Mouse (Mus musculus): Measurements from ENCODE around the gene Olfr324.

The Olfr324 gene

DNA sequence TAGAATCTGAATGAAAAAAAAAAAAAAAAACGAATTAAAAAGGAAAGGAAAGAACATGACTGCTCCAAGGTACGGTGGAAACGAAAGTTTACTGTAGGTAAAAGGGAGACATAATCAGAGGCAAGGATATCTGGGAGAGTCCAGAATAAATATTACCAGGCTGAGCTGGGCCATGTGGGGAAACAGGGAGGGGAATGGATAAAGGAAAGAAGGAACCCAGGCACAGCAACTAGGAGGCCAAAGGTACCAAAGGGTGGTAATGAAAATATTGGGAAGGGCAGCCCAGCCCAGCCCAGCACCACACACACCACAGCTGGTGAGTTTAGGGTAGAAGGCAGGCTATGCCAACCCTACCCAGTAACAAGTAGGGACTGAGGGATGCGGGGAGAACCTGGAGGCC, 40.0 kb downstream of the Olfr324 start:
- DNase-seq (ENCODE audit: low spot score) = no peak

DNA sequence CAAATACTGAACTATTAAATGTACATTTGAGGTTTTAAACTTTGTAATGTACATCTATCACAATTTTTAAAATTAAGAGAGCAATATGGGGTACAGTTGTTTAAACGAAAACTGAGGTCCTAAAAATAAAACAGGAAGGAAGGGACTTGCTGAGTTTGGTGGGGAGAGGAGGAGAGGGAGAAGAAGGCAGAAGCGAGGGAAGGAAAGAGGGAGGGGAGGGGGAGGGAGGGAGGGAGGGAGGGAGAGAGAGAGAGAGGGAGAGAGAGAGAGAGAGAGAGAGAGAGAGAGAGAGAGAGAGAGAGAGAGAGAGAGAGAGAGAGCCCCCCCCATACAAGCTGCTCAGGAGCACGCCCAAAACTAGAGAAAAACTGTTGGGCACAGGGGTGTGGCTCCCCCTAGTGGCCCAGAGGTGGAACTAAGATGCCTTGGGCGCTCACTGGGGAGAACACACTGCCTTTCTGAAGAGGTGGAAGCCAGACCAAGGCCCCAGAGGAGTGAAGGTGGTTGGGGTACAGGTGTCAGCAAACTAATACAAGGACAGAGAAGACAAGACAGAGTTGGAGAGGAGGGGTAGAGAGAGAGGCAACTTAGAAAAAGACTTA, 41.6 kb downstream of the Olfr324 start:
- DNase-seq (ENCODE audit: low spot score) = peak; percentile 41

DNA sequence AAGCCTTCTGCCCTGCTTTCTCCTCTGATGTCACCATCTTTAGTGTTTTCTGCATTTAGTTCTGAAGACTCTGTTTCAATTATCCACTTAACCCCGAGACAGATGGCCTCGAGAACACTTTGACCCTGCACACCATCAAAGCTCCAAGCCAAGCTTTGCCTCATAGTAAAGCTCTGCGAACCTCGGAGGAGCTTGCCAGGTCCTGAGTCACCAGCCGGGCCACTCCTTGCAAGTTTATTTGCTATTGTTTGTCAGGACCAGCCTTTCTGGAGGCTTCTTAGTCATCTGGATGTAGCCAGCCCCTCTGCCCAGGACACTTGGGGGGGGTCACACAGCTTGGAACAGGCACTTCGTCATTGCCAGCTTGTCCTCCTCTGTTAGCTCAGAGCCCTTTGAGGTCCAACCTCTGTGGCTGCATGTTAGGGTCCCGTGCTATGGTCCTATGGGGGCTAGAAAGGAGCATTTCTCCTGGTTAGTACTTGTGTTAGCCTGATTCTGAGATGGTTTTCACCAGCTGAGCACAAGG, 43.3 kb downstream of the Olfr324 start:
- no peak for DNase-seq (ENCODE audit: low spot score)

DNA sequence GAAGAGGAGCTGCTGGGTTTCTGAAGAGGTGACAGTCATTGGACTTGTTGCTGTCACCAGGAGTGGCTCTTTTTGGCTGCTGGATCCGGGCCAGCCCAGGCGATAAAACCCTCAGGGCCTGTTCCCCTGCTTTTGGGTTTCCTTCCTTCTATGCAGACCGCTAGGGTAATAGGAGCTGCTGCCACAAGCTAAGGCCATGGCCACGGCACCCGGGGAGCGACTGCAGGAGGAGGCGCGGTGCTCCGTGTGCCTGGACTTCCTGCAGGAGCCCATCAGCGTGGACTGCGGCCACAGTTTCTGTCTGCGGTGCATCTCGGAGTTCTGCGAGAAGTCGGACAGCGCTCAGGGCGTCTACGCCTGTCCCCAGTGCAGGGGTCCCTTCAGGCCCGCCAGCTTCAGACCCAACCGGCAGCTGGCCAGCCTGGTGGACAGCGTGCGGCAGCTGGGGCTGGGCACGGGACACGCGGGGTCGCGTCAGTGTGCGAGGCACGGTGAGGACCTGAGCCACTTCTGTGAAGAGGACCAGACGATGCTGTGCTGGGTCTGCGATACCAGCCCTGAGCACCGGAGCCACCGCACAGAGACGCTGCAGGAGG, 45.5 kb downstream of the Olfr324 start, which contains the start of gene Trim58:
TSS of gene Trim58 (plus strand) at position 194 of the 596 bp plus-strand sequence.
- no peak for DNase-seq (ENCODE audit: low spot score)

DNA sequence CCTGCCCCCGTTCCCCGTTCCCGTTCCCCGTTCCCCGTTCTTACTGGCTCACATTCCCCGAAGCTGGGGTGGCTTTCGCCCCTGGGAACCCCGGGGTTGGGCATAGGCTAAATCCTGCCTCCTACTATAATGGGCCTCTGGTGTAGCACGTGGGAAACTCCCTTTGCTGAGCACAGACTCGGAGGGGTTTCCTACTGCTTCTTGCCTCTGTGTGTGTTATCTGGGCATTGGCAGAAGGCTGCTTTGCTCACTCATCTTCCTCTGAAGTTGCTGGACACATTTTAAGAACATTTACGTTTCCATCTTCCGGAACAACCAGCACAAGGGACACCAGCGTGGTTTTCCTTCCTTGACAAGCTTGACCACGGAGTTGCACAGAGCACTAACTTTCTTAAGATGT, 46.1 kb downstream of the Olfr324 start:
- no peak for DNase-seq (ENCODE audit: low spot score)

DNA sequence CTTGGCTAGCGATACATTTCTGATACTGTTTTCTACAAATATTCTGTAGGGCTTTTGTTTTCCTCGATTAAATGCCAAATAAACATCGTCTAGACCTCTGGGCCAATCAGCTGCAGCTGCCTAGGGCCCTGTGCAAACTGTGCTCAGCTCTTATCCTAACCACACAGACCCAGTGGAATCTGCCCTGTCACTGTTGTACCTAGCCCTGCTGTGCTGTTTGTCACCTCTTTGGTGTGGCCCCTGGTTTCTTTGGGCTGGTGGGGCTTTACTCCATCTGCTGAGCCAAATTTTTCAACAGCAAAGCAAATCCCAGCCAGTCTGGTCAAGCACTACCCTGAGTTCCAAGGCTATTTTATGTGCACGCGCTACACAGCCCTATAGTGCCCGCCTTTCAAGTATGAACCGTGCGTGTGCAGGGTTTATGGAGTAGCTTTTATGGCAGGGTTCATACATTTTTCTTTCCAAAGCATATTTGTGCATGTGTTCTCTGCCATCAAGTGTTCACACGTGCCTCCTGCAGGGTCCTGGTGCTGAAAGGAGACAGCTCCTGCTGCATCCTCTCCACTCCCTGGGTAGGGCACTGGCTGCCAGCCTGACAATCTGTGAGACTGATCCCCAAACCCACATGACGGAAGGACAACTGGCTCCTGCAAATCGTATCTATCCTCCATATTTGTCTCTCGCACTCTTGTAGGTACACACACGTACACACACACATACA, 46.9 kb downstream of the Olfr324 start:
- no peak for DNase-seq (ENCODE audit: low spot score)

DNA sequence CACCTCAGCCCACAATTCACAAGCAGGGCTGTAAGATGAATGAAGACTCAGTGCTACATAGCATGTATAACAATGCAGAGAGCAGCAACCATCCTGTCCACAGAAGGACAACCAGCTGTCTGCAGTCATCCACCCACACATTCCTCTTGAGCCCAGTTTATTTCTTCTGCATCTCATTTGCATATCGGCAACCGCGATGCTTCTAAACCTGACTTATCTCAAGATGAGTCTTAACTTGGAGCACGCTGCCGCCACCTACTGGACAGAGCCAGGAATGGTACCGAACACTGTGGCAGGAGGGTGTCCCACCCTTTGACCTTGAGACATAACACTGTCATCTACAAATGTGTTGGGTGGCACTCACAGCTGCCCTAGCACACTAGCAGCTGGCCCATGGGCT, 48.4 kb downstream of the Olfr324 start:
- peak; percentile 27 for DNase-seq (ENCODE audit: low spot score)

Data from layer of hippocampus, adult 11-12 months (tissue).